Mouse (Mus musculus) kidney, adult 2 months (tissue): ENCODE results near the gene Mrpl4.

Experiments
- CTCF ChIP-seq: fragments of 200-500 bp; conservative IDR thresholded peaks from 2 replicates; pipeline ENCODE4 v1.5.1; 2011; ENCODE audit warnings: low read depth, mild to moderate bottlenecking, control low read depth, low read length, moderate library complexity, mixed read lengths; ENCODE audit not compliant: insufficient read depth, insufficient read length
- POLR2A ChIP-seq: fragments of 200-500 bp; IDR thresholded peaks from one replicate; pipeline ENCODE4 v1.6.1; 2011; ENCODE audit warnings: low read depth, low read length, control low read depth

GRCm38 (mm10) chr9:21036666-21037065 lies 34.1 kb downstream of the Mrpl4 start:
- no peak for TF ChIP-seq POLR2A
- no peak for TF ChIP-seq CTCF
